Mouse (Mus musculus) kidney, adult 8-10 months (tissue): ENCODE results near the gene Olfr283.
"Not testable (repeated sequence)": the region's sequence is repeated elsewhere in the genome, so short reads cannot be mapped to it uniquely, and the experiment has no call there.

ENCODE experiments used
- DNase-seq, 2 experiments: peaks; one replicate each; pipeline ENCODE4 v3.0.0; 2022

Olfr283 gene

DNA sequence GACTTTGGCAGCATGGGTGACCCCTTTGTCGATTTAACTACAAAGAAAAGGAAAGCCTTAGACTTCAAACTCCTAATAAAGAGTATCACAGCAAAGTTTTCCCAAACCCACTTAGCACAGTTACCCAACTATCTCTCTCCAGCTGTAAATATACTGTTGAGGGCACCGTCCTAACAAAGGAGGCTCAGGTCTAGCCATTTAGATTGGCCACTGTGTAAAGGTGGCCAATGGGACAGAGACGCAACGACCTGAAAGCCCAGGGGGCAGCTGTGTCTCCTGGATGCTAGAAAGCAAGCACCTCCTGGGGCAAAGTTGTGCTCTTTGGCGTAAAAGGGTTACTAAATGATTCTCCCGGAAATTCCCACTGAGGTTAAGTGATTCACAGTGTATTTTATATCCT, at the start of gene Olfr283:
Gene Olfr283 (minus strand): TSS at position 101 of the 400 bp plus-strand sequence.
- no peak for DNase-seq

DNA sequence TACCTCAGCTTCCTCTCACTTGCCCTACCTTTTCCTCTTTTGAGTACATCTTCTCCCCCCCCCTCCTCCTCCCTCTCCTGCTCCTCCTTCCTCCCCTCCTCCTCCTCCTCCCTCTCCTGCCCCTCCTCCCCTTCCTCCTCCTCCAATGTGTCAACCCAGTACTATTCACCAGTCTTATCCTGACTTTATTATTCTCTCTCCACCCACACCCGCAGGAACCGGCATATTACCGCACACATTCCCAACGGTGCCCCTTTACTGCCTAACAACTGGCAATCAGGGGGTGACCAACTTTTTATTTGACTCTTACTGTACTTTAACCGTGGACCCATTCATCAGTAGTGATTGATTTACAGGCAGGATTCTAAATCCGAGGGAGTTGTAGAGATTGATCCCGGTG, 44.4 kb upstream of the Olfr283 start:
- no peak for DNase-seq

DNA sequence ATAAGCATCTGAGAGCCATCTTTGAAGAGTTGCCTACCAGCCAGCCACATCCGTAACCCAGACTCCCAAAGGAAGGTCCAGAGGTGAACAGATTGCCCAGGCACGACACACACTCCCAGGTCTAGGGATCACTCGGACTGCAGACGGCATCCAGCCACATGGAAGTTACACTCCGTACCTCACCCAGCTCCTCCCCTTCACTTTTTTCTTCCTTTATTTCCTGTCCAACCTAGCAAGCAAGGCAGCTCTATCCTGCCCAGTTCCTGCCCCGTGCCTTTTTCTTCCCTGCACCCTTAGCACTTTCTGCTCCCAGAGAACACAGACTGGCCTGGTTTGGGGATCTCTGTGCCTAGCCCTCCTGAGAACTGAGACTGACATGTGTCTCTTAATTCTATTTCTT, 44.0 kb upstream of the Olfr283 start:
- no peak for DNase-seq

DNA sequence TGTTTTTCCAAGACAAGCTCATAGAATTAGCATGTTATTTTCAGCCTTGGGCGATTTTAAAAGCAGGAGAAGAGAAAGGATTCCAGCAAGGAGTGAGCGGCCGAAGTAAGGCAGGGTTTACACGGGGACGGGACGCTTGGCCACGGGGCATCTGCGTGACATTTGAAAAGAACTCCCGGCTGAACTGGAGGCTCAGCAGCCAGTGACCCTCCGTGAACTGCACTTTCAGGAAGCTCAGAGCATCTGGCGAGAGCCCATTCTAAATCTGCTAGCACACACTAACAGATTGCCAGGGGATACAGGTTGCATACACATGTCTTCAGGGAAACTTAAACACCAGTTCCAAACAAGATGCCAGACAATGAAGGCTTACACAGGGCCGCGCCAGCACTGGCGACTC, 43.6 kb upstream of the Olfr283 start:
- DNase-seq: no peak

DNA sequence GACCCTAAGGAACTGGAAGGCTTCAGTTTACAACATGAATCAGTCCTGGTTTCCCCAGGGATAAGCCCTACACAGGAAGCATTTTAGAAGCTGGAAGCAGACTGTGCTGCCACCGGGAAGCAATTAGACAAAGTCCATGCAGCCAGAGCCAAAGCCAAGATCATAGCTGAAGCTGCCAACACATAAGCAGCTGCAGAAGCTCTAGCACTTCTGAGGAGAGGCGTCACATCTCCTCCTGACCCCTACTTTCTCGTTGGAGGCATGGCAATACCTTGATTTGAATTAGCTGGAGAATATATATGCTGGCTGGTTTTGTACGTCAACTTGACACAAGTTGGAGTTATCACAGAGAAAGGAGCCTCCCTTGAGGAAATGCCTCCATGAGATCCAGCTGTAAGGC, 40.2 kb upstream of the Olfr283 start:
- DNase-seq: no peak

DNA sequence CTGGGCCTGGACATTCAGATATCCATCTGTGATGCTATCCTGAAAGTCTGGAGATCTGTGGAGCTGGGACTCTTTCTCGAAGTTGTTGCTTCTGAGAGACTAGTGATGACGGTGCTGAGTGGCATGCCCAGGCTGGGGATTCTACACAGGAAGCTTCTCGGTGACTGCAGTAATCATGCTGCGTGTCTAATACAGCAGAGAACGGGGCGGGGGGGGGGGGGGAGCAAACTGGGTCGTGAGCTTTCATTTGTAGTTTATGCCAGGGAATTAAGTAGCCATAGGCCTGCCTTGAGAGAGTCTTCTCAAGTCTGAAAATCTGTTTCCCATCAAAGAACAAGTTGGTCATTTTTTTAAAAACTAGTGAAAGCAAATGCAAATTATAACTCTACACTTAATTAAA, 37.4 kb upstream of the Olfr283 start:
- no peak for DNase-seq

DNA sequence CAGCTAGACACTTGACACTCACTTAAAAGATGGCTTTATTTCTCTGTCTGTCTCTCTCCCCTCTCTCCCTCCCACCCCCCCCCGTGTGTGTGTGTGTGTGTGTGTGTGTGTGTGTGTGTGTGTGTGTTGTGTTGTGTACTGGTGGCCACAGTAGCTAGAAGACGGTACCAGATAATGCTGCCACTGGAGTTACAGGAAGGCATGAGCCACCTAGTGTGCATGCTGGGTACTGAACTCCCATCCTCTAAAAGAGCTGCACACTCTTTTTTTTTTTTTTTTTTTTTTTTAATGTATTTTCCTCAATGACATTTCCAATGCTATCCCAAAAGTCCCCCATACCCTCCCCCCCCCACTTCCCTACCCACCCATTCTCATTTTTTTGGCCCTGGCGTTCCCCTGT, 36.5 kb upstream of the Olfr283 start:
- DNase-seq: peak in 1 of 2 experiments; percentile 7

DNA sequence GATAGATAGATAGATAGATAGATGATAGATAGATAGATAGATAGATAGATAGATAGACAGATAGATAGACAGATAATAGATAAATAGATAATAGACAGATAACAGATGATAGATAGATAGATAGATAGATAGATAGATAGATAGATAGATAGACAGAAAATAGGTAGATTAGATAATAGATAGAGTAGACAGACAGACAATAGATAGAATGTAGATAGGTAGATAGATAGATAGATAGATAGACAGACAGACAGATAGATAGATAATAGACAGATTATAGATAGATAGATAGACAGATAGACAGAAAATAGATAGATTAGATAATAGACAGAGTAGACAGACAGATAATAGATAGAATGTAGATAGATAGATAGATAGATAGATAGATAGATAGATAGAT, 36.1 kb upstream of the Olfr283 start:
- not testable (repeated sequence) for DNase-seq

DNA sequence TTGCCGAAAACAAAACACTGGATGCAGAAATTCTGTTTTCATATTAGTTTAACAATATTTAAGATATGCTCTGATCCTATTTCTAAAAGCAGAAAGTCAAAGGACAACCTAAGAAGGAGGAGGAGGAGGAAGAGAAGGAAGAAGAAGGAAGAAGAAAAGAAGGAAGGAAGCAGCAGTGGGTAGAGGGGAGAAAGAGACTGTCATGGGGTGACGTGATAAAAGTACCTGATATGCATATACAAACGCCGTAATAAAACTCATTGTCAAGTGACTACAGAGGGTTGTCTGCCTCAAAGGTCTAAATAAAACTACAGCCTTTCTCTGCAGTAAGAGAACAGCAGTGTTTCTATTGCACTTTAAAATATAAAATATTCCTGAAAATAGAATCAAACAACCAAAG, 35.2 kb upstream of the Olfr283 start:
- DNase-seq: no peak

DNA sequence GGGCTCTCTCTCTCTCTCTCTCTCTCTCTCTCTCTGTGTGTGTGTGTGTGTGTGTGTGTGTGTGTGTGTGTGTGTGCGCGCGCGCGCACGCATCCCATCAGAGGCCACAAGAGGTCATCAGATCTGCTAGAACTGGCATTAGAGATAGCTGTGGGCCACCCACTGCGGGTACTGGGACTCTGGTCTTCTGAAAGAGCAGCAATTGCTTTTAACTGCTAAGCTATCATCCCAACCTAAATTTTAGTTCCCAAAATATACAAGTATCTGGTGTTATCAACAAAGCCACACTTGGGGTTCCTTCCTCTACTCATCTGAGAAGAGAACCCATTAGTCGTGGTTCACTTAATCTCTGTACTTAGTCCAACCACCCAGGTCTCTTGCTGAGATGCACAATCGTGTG, 29.5 kb upstream of the Olfr283 start:
- no peak for DNase-seq

DNA sequence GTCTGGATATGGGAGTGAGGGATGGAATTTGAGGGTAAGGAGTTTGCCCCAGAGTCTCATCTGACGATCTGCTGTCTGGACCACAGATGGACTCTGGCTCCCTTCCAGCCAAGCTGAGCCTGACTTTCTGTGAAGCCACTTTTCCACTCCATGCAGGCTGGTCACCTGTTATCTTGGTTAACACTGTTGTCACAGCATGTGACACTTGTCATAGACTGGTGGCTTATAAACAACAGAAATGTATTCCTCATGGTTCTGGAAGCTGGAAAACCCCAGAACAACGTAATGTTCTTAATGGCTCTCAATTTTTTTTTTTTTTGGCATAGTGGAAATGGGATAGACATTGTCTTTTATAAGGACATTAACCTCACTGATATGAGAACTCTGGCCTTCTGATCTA, 28.9 kb upstream of the Olfr283 start:
- DNase-seq: no peak

DNA sequence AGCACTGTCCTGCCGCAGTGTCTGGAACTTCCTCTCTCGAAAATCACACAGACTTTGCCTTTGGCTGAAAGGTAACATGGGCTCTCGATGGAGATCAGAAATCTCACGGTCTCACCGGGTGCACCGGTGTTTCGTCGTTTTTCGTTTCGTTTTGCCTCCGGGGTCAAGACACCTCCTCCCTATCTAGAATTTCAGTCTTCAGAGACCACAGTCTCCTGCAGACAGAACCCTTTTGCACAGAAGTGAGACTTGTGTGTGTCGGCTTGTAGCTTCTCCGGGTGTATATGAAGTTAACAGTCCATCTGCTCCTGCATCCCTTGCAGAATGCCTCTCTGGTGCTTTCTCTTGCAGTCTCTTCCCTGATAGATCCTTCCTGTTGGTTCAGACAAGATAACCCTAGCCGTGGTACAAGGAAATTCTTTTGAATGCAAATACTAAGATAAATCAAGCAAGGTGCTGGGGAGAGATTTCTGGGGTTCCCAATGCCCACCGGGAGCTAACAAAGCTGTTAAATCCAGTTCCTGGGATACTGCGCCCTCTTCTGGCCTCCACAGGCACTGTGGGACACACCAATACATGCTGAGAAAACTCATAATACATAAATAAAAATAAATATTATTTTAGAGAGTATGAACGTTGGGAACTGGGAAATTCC, 27.8 kb upstream of the Olfr283 start:
- peak in 1 of 2 experiments; percentile 31 for DNase-seq

DNA sequence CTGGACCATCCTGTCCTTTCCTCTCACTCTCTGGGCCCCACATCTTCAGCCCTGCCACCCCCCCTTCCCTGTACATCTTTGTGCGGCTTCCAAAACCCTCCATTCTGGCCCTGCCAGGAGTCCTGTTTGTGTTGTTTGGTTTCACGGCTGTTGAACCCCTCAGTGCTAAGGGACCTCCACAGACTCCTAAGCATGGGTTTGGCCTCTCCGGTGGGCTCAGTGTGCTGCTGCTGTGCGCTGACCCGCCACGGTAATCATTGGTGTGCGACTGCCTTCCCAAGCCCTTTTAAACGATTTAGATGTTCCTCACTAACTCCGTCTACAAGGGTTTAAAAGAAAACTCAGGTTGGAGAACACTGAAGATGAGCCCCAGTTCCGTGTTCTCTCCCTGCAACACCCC, 21.6 kb upstream of the Olfr283 start:
- no peak for DNase-seq

DNA sequence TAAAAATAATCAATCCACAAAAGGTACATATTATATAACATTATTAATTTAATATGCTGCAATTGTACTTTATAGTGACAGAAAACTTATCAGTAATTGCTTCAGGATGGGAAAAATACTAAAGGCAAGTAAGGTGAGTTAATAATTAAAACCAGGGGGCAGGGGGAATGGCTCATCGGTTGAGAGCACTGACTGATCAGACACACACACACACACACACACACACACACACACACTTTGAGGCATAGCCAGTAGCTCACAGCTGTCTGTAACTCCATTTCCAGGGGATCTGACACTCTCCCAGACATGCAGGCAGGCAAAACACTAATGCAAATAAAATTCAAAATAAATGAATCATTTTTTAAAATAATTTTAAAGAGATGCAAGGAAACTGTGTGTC, 16.4 kb upstream of the Olfr283 start:
- peak; percentile 21 to 29 for DNase-seq

DNA sequence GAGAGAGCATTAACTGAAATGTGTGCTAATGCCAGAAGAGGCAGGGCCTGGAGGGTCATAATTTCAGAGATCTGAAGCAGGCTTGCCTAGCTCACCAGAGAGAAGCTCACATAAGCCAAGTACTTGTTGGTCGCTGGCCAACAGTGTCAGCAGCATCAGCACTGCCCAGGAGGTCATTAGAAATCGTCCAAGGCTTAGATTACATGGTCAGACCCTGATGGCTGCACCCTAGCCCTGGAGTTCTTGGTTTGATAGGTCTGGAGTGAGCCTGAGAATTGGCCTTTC, 11.1 kb upstream of the Olfr283 start:
- no peak for DNase-seq

DNA sequence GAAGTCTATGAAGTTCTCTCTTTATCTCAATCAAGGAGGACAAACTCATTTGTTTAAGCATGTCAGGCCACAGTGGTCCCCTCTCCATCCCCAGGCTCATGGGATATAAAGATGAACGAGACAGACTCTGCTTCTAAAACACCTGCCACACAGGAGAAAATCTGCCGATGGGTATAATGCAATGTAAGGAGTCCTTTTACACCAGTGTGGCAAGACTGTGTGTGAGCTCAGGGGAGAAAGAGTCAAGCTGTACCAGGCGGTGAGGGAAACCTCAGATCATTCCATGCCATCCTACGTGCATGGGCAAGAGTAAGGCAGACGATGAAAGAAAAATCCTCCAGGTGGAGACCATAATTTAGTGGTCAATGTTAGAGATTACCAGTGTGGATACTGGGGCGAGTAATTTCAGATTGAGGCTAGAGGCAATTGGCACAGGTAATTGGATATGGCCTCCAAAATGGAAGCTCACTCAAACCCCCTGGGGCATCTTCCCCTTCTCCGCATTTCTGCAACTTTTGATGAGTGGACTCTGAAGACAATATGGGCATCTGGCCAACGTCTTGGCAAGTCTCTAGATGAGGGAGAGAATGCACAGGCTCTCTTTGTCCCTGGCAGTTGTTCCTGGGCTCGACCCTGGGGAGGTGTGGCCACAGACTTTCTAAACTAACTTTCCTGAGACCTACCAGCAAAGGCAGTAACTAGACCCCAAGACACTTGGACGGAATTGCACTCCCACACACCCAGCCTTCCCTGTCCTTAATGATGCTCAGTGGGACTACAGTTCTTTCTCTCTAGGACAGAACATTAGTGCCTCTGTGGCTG, 10.5 kb upstream of the Olfr283 start:
- DNase-seq: no peak

DNA sequence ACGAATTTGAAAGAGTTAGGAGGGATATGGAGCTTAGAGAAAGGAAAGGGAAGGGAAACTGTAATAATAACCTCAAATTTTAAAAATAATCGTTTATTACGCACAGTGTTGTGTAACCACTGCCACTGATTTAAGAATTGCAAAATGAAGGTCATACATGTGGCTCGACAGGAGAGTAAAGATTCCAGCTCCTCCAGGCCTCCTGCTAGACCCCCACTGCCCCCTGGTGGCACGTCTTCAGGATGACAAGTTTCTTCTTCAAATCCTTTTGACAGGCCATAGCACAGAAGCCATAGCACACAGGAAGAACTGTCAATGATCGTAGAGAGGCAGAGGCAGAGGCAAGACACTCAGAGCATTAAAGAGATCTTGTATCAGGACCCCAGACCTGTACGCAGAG, 9.1 kb upstream of the Olfr283 start:
- DNase-seq: peak; percentile 42 to 71

DNA sequence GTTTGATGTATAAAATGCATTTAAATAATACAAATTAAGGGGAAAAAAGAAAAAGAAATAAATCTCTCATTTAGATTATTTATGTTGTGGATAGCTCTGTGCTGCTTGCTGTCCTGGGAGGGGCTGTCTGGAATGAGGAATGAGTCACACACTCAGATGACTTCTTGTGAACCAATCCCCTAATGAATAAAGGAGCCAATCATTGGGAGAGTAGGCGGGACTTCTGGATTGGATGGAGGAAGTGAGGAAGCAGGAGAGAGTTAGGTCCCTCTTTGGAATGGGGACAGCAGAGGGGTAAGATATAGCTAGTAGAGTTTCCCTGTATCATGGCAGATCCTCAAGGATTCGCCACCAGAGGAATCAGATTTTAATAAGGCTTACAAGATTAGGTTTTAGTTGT, 6.9 kb upstream of the Olfr283 start:
- DNase-seq: no peak

DNA sequence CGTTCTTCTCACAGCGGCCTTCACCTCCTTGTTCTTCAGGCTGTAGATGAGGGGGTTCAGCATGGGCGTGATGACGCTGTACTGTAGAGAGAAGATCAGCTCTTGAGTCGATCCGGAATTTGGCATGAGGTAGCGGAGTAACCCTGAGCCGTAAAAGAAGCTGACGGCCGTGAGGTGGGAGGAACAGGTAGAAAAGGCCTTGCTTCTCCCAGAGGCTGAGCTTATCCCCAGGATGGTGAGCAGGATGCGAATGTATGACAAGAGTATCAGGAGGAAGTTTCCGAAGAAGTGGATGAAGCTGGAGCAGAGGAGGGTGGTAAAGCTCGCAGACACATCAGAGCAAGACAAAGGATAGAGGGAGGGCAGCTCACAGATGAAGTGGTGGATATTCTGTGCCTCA, 2.5 kb downstream of the Olfr283 start:
- DNase-seq: no peak

DNA sequence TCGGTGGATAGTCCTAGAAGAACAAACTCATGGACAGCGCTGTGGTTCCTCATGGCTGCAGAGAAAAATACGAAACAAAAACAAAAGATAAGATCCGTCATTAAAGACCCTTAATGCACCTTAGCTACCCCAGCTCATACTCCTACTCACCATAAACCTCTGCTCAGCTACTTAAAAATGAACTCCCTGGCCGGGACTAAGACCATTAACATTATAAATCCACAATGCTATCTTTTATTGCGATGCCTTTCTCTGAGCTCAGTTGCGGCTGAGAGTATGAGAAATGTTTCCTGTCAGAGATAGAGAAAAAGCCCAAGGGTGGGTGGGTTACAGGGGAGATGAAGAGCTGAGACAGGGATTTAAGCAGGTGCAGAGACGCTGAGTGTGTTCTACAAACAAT, 39.9 kb downstream of the Olfr283 start, which contains the start of gene Olfr284:
Gene Olfr284 (minus strand): TSS at position 101 of the 400 bp plus-strand sequence.
- DNase-seq: no peak
